Mouse (Mus musculus): ENCODE data around the gene Ints6. TPM values are rescaled to one million over a fixed set of nuclear protein-coding genes. Genes with fewer than 3 reads are reported as not detected.

Ints6 gene
- polyA plus RNA-seq, 1 experiment: 7.2 TPM

DNA sequence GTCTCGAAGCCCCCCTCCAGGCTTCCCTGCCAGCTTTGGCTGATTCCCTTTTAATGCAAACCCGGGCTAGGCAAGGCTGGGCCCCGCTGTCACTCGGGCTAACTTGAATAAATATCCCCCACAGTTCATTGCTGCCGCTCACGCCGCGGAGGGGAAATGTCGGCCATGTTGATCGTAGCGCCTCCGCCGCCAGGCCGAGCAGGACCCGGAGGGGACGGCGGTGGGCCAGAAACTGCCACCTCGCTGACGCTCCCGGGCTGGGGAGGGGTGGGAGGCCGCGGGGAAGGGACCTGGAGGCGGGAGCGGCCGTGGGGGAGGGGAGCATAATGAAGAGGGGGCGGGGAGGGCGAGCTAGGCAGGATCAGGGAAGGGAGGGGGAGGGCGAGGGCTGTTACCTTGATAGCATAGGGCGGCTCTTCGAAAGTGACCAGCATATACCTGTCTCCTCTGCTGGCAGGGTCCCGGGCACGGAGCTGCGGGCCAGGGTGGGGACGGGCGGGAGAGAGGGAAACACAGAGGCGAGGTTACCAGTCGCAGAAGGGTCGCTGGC, 1.1 kb downstream of the Ints6 start:
- peaks cover 10% of the 10 kb centered on the region for H3K79me2 ChIP-seq (ENCODE audit: control insufficient read depth, insufficient read depth)
- peak overlapping the region; percentile 72 for H3K4me3 ChIP-seq
- H3K27me3 ChIP-seq (ENCODE audit: control insufficient read depth, insufficient read depth, insufficient read length): no peaks in the 10 kb centered on the region
- peaks cover 4% of the 10 kb centered on the region for H3K36me3 ChIP-seq (ENCODE audit: control insufficient read depth, insufficient read depth)
- peak overlapping the region; percentile 85 for H3K4me2 ChIP-seq (ENCODE audit: low read depth)
- no peak for TF ChIP-seq SRF (IDR thresholded peaks at IDR 0.05; ENCODE audit: control insufficient read depth, insufficient read length, low read depth)
- no peak for TF ChIP-seq REST (IDR thresholded peaks at IDR 0.05; ENCODE audit: insufficient read depth, insufficient read length)
- TF ChIP-seq TCF3 (IDR thresholded peaks at IDR 0.05; ENCODE audit: insufficient read length, low read depth): no peak
- peak; percentile 33 for TF ChIP-seq POLR2AphosphoS2 (IDR thresholded peaks at IDR 0.05; ENCODE audit: insufficient read length, low read depth)
- TF ChIP-seq E2F4 (IDR thresholded peaks at IDR 0.05; ENCODE audit: insufficient read depth): no peak
- no peak for TF ChIP-seq MYOD1 (IDR thresholded peaks at IDR 0.05; ENCODE audit: control insufficient read depth in 1 of 3, insufficient read length in 2 of 3, low read depth in 2 of 3)
- no peak for TF ChIP-seq CEBPB (IDR thresholded peaks at IDR 0.05; ENCODE audit: insufficient read depth, poor library complexity, severe bottlenecking)
- TF ChIP-seq USF1 (IDR thresholded peaks at IDR 0.05; ENCODE audit: low read depth): no peak
- no peak for TF ChIP-seq TCF12 (IDR thresholded peaks at IDR 0.05; ENCODE audit: insufficient read depth, poor library complexity, severe bottlenecking)
- peak; percentile 64 for TF ChIP-seq POLR2A (IDR thresholded peaks at IDR 0.05; ENCODE audit: insufficient read length, low read depth)
- TF ChIP-seq MAX (IDR thresholded peaks at IDR 0.05; ENCODE audit: low read depth): no peak
- H3ac ChIP-seq (ENCODE audit: control insufficient read depth, insufficient read length): peak overlapping the region; percentile 63

DNA sequence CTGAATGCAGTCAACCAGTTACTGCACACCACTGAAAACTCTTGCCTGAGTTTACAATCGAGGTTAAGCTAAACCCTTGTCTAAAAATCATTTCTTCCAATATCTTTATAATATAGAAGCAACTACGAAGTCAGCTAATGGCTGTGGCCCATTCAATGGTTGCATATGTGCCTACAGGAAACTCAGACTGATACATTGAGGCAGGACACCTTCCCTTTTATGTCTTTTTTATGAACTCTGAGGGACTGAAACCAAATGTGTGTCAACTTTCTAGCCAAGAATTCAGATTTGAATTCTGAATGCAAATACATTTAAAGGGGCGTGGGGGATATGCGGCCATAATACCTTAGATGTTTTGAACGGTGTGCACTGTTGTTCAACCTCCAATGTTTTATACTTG, 2.3 kb downstream of the Ints6 start:
- TF ChIP-seq SRF (IDR thresholded peaks at IDR 0.05; ENCODE audit: control insufficient read depth, insufficient read length, low read depth) (no peak), MAX (IDR thresholded peaks at IDR 0.05; ENCODE audit: low read depth) (no peak), MYOD1 (IDR thresholded peaks at IDR 0.05; ENCODE audit: control insufficient read depth in 1 of 3, insufficient read length in 2 of 3, low read depth in 2 of 3) (no peak), E2F4 (IDR thresholded peaks at IDR 0.05; ENCODE audit: insufficient read depth) (no peak), POLR2AphosphoS2 (IDR thresholded peaks at IDR 0.05; ENCODE audit: insufficient read length, low read depth) (no peak), MYOG (IDR thresholded peaks at IDR 0.05; ENCODE audit: control insufficient read depth in 1 of 3, insufficient read depth in 1 of 3, insufficient read length in 2 of 3, low read depth in 2 of 3) (no peak)
- H3K4me3 ChIP-seq: peak overlapping the region; percentile 72
- H3K36me3 ChIP-seq (ENCODE audit: control insufficient read depth, insufficient read depth): peaks cover 4% of the 10 kb centered on the region

DNA sequence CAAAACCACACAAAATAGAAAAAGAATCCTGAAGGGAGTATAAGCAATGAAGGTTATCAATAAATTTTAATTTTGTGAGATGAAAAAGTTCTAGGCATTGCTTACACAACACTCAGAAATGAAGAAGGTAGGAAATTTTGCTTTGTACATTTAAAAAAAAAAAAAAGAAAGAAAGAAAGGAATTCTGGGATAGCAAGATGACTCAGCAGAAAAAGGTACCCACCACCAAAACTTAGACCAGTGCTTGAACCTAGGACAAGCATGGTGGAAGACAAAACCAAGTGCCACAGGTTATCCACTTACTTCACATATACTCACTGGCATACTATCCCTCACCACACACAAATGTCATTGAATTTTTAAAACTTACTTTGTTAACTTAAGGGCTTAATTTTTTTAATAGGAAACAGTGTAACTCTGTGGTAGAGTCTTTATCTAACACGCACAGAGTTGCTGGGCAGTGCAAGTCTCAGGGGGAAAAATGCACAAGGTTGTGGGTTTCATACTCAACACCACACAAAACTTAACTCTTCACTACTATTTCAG, 5.8 kb downstream of the Ints6 start:
- H3K36me3 ChIP-seq (ENCODE audit: control insufficient read depth, insufficient read depth): peaks cover 15% of the 10 kb centered on the region
- H3K79me2 ChIP-seq (ENCODE audit: control insufficient read depth, insufficient read depth): peaks cover 23% of the 10 kb centered on the region
- no peaks in the 10 kb centered on the region for H3K27me3 ChIP-seq (ENCODE audit: control insufficient read depth, insufficient read depth, insufficient read length)
- no peak overlapping the region for H3K4me3 ChIP-seq
- TF ChIP-seq POLR2A (IDR thresholded peaks at IDR 0.05; ENCODE audit: insufficient read length, low read depth) (no peak), TCF3 (IDR thresholded peaks at IDR 0.05; ENCODE audit: insufficient read length, low read depth) (no peak), E2F4 (IDR thresholded peaks at IDR 0.05; ENCODE audit: insufficient read depth) (no peak), USF1 (IDR thresholded peaks at IDR 0.05; ENCODE audit: low read depth) (no peak), REST (IDR thresholded peaks at IDR 0.05; ENCODE audit: insufficient read depth, insufficient read length) (no peak), SRF (IDR thresholded peaks at IDR 0.05; ENCODE audit: control insufficient read depth, insufficient read length, low read depth) (no peak), MYOG (IDR thresholded peaks at IDR 0.05; ENCODE audit: control insufficient read depth in 1 of 3, insufficient read depth in 1 of 3, insufficient read length in 2 of 3, low read depth in 2 of 3) (no peak), CEBPB (IDR thresholded peaks at IDR 0.05; ENCODE audit: insufficient read depth, poor library complexity, severe bottlenecking) (no peak), MYOD1 (IDR thresholded peaks at IDR 0.05; ENCODE audit: control insufficient read depth in 1 of 3, insufficient read length in 2 of 3, low read depth in 2 of 3) (no peak), TCF12 (IDR thresholded peaks at IDR 0.05; ENCODE audit: insufficient read depth, poor library complexity, severe bottlenecking) (no peak), POLR2AphosphoS2 (IDR thresholded peaks at IDR 0.05; ENCODE audit: insufficient read length, low read depth) (no peak)
- H3K4me2 ChIP-seq (ENCODE audit: low read depth): no peak overlapping the region
- no peak overlapping the region for H3ac ChIP-seq (ENCODE audit: control insufficient read depth, insufficient read length)

More for the DNA sequence above, 2.3 kb downstream of the Ints6 start:
- H3K79me2 ChIP-seq (ENCODE audit: control insufficient read depth, insufficient read depth): peaks cover 14% of the 10 kb centered on the region
- no peak overlapping the region for H3K4me2 ChIP-seq (ENCODE audit: low read depth)
- no peak overlapping the region for H3ac ChIP-seq (ENCODE audit: control insufficient read depth, insufficient read length)
- no peaks in the 10 kb centered on the region for H3K27me3 ChIP-seq (ENCODE audit: control insufficient read depth, insufficient read depth, insufficient read length)

DNA sequence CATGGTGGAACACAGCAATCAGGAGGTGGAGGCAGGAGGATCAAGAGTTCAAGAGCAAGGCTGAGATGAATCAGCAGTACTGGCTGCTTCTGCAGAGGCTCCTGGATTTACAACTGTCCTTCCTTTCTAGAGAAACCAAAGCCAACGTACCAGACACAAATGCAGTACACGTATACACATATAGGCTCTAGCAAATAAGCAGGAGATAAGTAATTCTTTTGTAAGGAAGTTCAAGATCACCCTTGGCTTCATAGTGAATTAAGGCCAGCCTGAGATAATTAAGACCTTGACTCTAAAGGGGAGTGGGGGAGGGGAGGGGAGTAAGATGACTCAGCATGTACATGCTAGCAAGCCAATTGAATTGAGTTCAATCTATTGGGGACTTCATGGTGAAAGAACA, 9.5 kb downstream of the Ints6 start:
- peaks cover 31% of the 10 kb centered on the region for H3K36me3 ChIP-seq (ENCODE audit: control insufficient read depth, insufficient read depth)
- H3ac ChIP-seq (ENCODE audit: control insufficient read depth, insufficient read length): no peak overlapping the region
- H3K27me3 ChIP-seq (ENCODE audit: control insufficient read depth, insufficient read depth, insufficient read length): no peaks in the 10 kb centered on the region
- no peak overlapping the region for H3K4me2 ChIP-seq (ENCODE audit: low read depth)
- H3K4me3 ChIP-seq: no peak overlapping the region
- H3K79me2 ChIP-seq (ENCODE audit: control insufficient read depth, insufficient read depth): peaks cover 17% of the 10 kb centered on the region
- no peak for TF ChIP-seq MYOG (IDR thresholded peaks at IDR 0.05; ENCODE audit: control insufficient read depth in 1 of 3, insufficient read depth in 1 of 3, insufficient read length in 2 of 3, low read depth in 2 of 3)
- TF ChIP-seq REST (IDR thresholded peaks at IDR 0.05; ENCODE audit: insufficient read depth, insufficient read length): no peak

DNA sequence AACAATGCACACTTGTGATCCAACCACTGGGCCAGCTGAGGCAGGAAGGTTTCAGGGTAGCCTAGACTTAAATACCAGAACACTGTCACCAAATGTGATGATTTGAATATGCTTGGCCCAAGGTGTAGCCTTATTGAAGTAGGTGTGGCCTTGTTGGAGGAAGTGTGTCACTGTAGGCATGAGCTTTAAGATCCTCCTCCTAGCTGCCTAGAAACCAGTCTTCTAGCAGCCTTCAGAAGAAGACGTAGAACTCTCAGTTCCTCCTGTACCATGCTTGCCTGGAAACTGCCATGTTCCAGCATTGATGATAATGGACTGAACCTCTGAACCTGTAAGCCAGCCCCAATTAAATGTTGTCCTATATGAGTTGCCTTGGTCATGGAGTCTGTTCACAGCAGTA, 25.3 kb downstream of the Ints6 start:
- peaks cover 34% of the 10 kb centered on the region for H3K79me2 ChIP-seq (ENCODE audit: control insufficient read depth, insufficient read depth)
- TF ChIP-seq REST (IDR thresholded peaks at IDR 0.05; ENCODE audit: insufficient read depth, insufficient read length) (no peak), E2F4 (IDR thresholded peaks at IDR 0.05; ENCODE audit: insufficient read depth) (no peak), TCF12 (IDR thresholded peaks at IDR 0.05; ENCODE audit: insufficient read depth, poor library complexity, severe bottlenecking) (no peak), POLR2A (IDR thresholded peaks at IDR 0.05; ENCODE audit: insufficient read length, low read depth) (no peak), MYOG (IDR thresholded peaks at IDR 0.05; ENCODE audit: control insufficient read depth in 1 of 3, insufficient read depth in 1 of 3, insufficient read length in 2 of 3, low read depth in 2 of 3) (no peak), MAX (IDR thresholded peaks at IDR 0.05; ENCODE audit: low read depth) (no peak), TCF3 (IDR thresholded peaks at IDR 0.05; ENCODE audit: insufficient read length, low read depth) (no peak), MYOD1 (IDR thresholded peaks at IDR 0.05; ENCODE audit: control insufficient read depth in 1 of 3, insufficient read length in 2 of 3, low read depth in 2 of 3) (no peak), USF1 (IDR thresholded peaks at IDR 0.05; ENCODE audit: low read depth) (no peak), POLR2AphosphoS2 (IDR thresholded peaks at IDR 0.05; ENCODE audit: insufficient read length, low read depth) (no peak), CEBPB (IDR thresholded peaks at IDR 0.05; ENCODE audit: insufficient read depth, poor library complexity, severe bottlenecking) (no peak), SRF (IDR thresholded peaks at IDR 0.05; ENCODE audit: control insufficient read depth, insufficient read length, low read depth) (no peak)
- peaks cover 51% of the 10 kb centered on the region for H3K36me3 ChIP-seq (ENCODE audit: control insufficient read depth, insufficient read depth)
- no peak overlapping the region for H3ac ChIP-seq (ENCODE audit: control insufficient read depth, insufficient read length)
- no peaks in the 10 kb centered on the region for H3K27me3 ChIP-seq (ENCODE audit: control insufficient read depth, insufficient read depth, insufficient read length)
- no peak overlapping the region for H3K4me2 ChIP-seq (ENCODE audit: low read depth)
- H3K4me3 ChIP-seq: no peak overlapping the region
